Comparison of ENCODE assay signal across 14 mouse cellular contexts in genomic region chr1:90440638-90441037, GRCm38 (mm10).
A peak's percentile ranks its signal among the peaks of the same experiment; 100 is the strongest.
DNase-seq lines count a peak whose midpoint lies in the region; ATAC-seq lines count a peak whose summit lies in the region.
"Had no signal": no experiment of that assay in that cellular context is flagged by ENCODE, and none has a peak within 500 bp of the region (broad histone marks: within the 10 kb centered on the region; RNA-seq: fewer than 3 reads in every experiment).

No protein-coding gene starts in this region.

- peak overlapping the region; percentile 29; the same call in 1 of the 2 replicates for H3K27ac ChIP-seq in heart, embryonic 10.5 days
- H3K27ac ChIP-seq in embryonic facial prominence, embryonic 12.5 days = peak overlapping the region; percentile 90
- H3K27ac ChIP-seq in hindbrain, embryonic 16.5 days (ENCODE audit: low read depth, low read length) = 0 out of 2 replicates have a peak overlapping the region, but pooled peaks have one; percentile 39
- H3K27ac ChIP-seq in midbrain, embryonic 14.5 days (replicated peaks; ENCODE audit: low read depth, low read length) = no peak overlapping the region
- H3K27ac ChIP-seq in liver, embryonic 11.5 days (ENCODE audit: low read depth, low read length) = no peak overlapping the region
- H3K27ac ChIP-seq: liver, embryonic 14.5 days had no signal

- peaks cover 31% of the 10 kb centered on the region for H3K4me1 ChIP-seq in heart, embryonic 10.5 days
- peaks cover 53% of the 10 kb centered on the region for H3K4me1 ChIP-seq in embryonic facial prominence, embryonic 12.5 days
- peaks cover 8% of the 10 kb centered on the region for H3K4me1 ChIP-seq in hindbrain, embryonic 16.5 days (ENCODE audit: control insufficient read depth, insufficient read depth, low read depth, low read length)
- peaks cover 13% of the 10 kb centered on the region for H3K4me1 ChIP-seq in midbrain, embryonic 14.5 days (ENCODE audit: control insufficient read depth, insufficient read depth, low read length)
- no peaks in the 10 kb centered on the region for H3K4me1 ChIP-seq in liver, embryonic 11.5 days (replicated peaks; ENCODE audit: control insufficient read depth, insufficient read depth, low read length)

- H3K36me3 ChIP-seq in heart, embryonic 10.5 days = no peaks in the 10 kb centered on the region
- no peaks in the 10 kb centered on the region for H3K36me3 ChIP-seq in embryonic facial prominence, embryonic 12.5 days
- no peaks in the 10 kb centered on the region for H3K36me3 ChIP-seq in hindbrain, embryonic 16.5 days (ENCODE audit: control insufficient read depth, insufficient read depth, low read length)
- no peaks in the 10 kb centered on the region for H3K36me3 ChIP-seq in midbrain, embryonic 14.5 days (ENCODE audit: control insufficient read depth, insufficient read depth, low read length)
- H3K36me3 ChIP-seq in liver, embryonic 11.5 days (ENCODE audit: control insufficient read depth, insufficient read depth, low read length) = no peaks in the 10 kb centered on the region

- peak; percentile 32; the same call in 1 of the 2 replicates for ATAC-seq in embryonic facial prominence, embryonic 12.5 days (ENCODE audit: insufficient number of reproducible peaks, insufficient read depth, low FRiP score, low TSS enrichment)
- ATAC-seq in hindbrain, embryonic 16.5 days = peak; percentile 63
- ATAC-seq in midbrain, embryonic 14.5 days (ENCODE audit: low FRiP score, low TSS enrichment) = no peak; the same call in 1 of the 2 replicates
- ATAC-seq in liver, embryonic 11.5 days (replicated peaks; ENCODE audit: low FRiP score) = no peak

- no peak for DNase-seq in heart, embryonic 10.5 days (ENCODE audit: low spot score)
- no peak for DNase-seq in heart, adult 9 months (ENCODE audit: low spot score in 2 of 2)
- peak; percentile 59 for DNase-seq in midbrain, embryonic 14.5 days
- no peak for DNase-seq in spleen, postnatal 10 days (ENCODE audit: low spot score in 2 of 2)
- DNase-seq in liver, embryonic 11.5 days (ENCODE audit: low spot score) = no peak
- no peak for DNase-seq in frontal cortex, adult 2 months (ENCODE audit: extremely low spot score in 1 of 2, low spot score in 1 of 2)
- DNase-seq: adrenal gland, adult 2 months; cerebellum, adult 11 months; gastrocnemius, postnatal 25 days; heart, postnatal 4 days; spleen, adult 18-20 months had no signal

- H3K9me3 ChIP-seq in heart, embryonic 10.5 days = no peaks in the 10 kb centered on the region
- no peaks in the 10 kb centered on the region for H3K9me3 ChIP-seq in embryonic facial prominence, embryonic 12.5 days
- H3K9me3 ChIP-seq in hindbrain, embryonic 16.5 days (ENCODE audit: control insufficient read depth, low read length) = no peaks in the 10 kb centered on the region
- no peaks in the 10 kb centered on the region for H3K9me3 ChIP-seq in midbrain, embryonic 14.5 days (ENCODE audit: control insufficient read depth, low read length)
- no peaks in the 10 kb centered on the region for H3K9me3 ChIP-seq in liver, embryonic 11.5 days (ENCODE audit: control insufficient read depth, low read length)

- H3K4me2 ChIP-seq in embryonic facial prominence, embryonic 12.5 days (replicated peaks) = no peak overlapping the region
- H3K4me2 ChIP-seq in hindbrain, embryonic 16.5 days (ENCODE audit: low read length) = no peak overlapping the region
- no peak overlapping the region for H3K4me2 ChIP-seq in midbrain, embryonic 14.5 days (ENCODE audit: low read length)
- no peak overlapping the region for H3K4me2 ChIP-seq in liver, embryonic 11.5 days

- no peaks in the 10 kb centered on the region for H3K27me3 ChIP-seq in heart, embryonic 10.5 days (ENCODE audit: insufficient read depth, poor library complexity, severe bottlenecking)
- H3K27me3 ChIP-seq in embryonic facial prominence, embryonic 12.5 days = no peaks in the 10 kb centered on the region
- H3K27me3 ChIP-seq in hindbrain, embryonic 16.5 days (replicated peaks; ENCODE audit: control insufficient read depth, insufficient read depth, low read length) = no peaks in the 10 kb centered on the region; the same call in 1 of the 2 replicates
- no peaks in the 10 kb centered on the region for H3K27me3 ChIP-seq in midbrain, embryonic 14.5 days (ENCODE audit: control insufficient read depth, insufficient read depth, low read length)
- H3K27me3 ChIP-seq in liver, embryonic 11.5 days (replicated peaks; ENCODE audit: control insufficient read depth, insufficient read depth, low read length) = no peaks in the 10 kb centered on the region

- no peak overlapping the region for H3K4me3 ChIP-seq in heart, embryonic 10.5 days
- H3K4me3 ChIP-seq in embryonic facial prominence, embryonic 12.5 days = no peak overlapping the region
- no peak overlapping the region for H3K4me3 ChIP-seq in hindbrain, embryonic 16.5 days (ENCODE audit: low read length)
- H3K4me3 ChIP-seq in midbrain, embryonic 14.5 days (replicated peaks; ENCODE audit: low read depth, low read length) = no peak overlapping the region
- H3K4me3 ChIP-seq in liver, embryonic 11.5 days (ENCODE audit: low read depth, low read length) = no peak overlapping the region

- WGBS in heart, embryonic 10.5 days = 33% methylated on average over 1 of the region's 1 CpGs
- WGBS in embryonic facial prominence, embryonic 12.5 days = 6% methylated on average over 1 of the region's 1 CpGs
- 5% methylated on average over 1 of the region's 1 CpGs for WGBS in hindbrain, embryonic 16.5 days
- WGBS in midbrain, embryonic 14.5 days = 5% methylated on average over 1 of the region's 1 CpGs
- WGBS in liver, embryonic 11.5 days = 31% methylated on average over 1 of the region's 1 CpGs

- H3K9ac ChIP-seq in embryonic facial prominence, embryonic 12.5 days = no peak overlapping the region
- H3K9ac ChIP-seq in hindbrain, embryonic 16.5 days (ENCODE audit: low read depth, low read length) = no peak overlapping the region
- no peak overlapping the region for H3K9ac ChIP-seq in midbrain, embryonic 14.5 days (replicated peaks; ENCODE audit: low read length)
- H3K9ac ChIP-seq in liver, embryonic 11.5 days (ENCODE audit: low read depth, low read length) = no peak overlapping the region
- H3K9ac ChIP-seq: liver, embryonic 14.5 days had no signal

Comparison
In these comparisons a context has a peak if more than half of its experiments do, and no peak if none do; other contexts are left out.
1. H3K27ac ChIP-seq: peak in heart, embryonic 10.5 days (single experiment), embryonic facial prominence, embryonic 12.5 days (single experiment) and hindbrain, embryonic 16.5 days (single experiment); none in midbrain, embryonic 14.5 days (single experiment) and liver, embryonic 11.5 days (single experiment).
2. ATAC-seq: peak in embryonic facial prominence, embryonic 12.5 days (single experiment) and hindbrain, embryonic 16.5 days (single experiment); none in midbrain, embryonic 14.5 days (single experiment) and liver, embryonic 11.5 days (single experiment).